Mouse (Mus musculus) neural tube, embryonic 14.5 days (tissue): ENCODE measurements at regions not wholly inside any gene's neighbourhood (a gene's known extent, or its start where the extent isn't known, plus 50 kb on each side); places are given as distances from the start of the nearest gene placed in this dataset.
A peak's percentile ranks its signal among the peaks of the same experiment; 100 is the strongest.

Experiments
- ATAC-seq: fragments of 200-750 bp; cut with Nextera tagmentation; 2 replicates; pipeline ENCODE4 v1.8.0; 2017; ENCODE audit warnings: low read depth, mild to moderate bottlenecking, moderate TSS enrichment, moderate library complexity
- H3K27ac ChIP-seq: fragments of 300-500 bp; sonication (generic); 2 replicates; pipeline ENCODE4 v1.5.1; 2014; ENCODE audit warnings: low read depth, mild to moderate bottlenecking, control low read depth, low read length, moderate library complexity, mixed read lengths
- H3K27me3 ChIP-seq: fragments of 300-500 bp; sonication (generic); 2 replicates; pipeline ENCODE4 v1.6.1; 2014; ENCODE audit warnings: low read length; ENCODE audit not compliant: control insufficient read depth, insufficient read depth
- H3K36me3 ChIP-seq: fragments of 300-500 bp; sonication (generic); 2 replicates; pipeline ENCODE4 v1.6.1; 2014; ENCODE audit warnings: low read length, mixed read lengths; ENCODE audit not compliant: control insufficient read depth, insufficient read depth
- H3K4me1 ChIP-seq: fragments of 300-500 bp; sonication (generic); 2 replicates; pipeline ENCODE4 v1.6.1; 2014; ENCODE audit warnings: low read length; ENCODE audit not compliant: control insufficient read depth, insufficient read depth
- H3K4me2 ChIP-seq: fragments of 300-500 bp; sonication (generic); 2 replicates; pipeline ENCODE4 v1.6.1; 2014; ENCODE audit warnings: mild to moderate bottlenecking, low read depth, low read length, control low read depth
- H3K4me3 ChIP-seq: fragments of 300-500 bp; sonication (generic); 2 replicates; pipeline ENCODE4 v1.5.1; 2014; ENCODE audit warnings: low read depth, low read length, control low read depth, mixed read lengths
- H3K9ac ChIP-seq: fragments of 300-500 bp; sonication (generic); replicated peaks from 2 replicates; pipeline ENCODE4 v1.6.1; 2014; ENCODE audit warnings: low read depth, mild to moderate bottlenecking, control low read depth, low read length, mixed read lengths
- H3K9me3 ChIP-seq: fragments of 300-500 bp; sonication (generic); 2 replicates; pipeline ENCODE4 v1.6.1; 2016; ENCODE audit warnings: low read length; ENCODE audit not compliant: control insufficient read depth
- WGBS: fragments of 180-500 bp; shearing (Covaris S2); extraction: QIAGEN DNeasy Blood & Tissue Kit; methylation state at CpG from one replicate; pipeline ENCODE4 v1.1.7; 2014; 5-methylcytosine and 5-hydroxymethylcytosine counted together

DNA sequence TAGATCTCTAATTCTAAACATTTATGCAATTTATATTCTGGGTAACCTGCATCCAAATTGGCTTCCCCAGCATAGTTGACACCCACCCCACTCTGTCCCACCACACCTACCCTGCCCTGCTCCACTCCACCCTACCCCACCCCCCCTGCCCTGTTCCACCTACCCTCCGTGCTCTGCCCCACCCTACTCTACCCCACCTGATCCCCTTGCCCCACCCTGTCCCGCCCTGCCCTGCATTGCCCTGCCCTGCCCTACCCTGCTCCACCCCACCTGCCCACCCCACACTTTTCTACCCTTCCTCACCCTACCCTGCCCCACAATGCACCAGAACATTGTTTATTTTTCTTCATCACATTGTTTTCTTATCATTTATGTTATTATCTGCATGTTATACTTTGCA lies 185.6 kb upstream of the Fam3c start:
- ATAC-seq, result no peak
- no peak overlapping the region for H3K27ac ChIP-seq
- no peaks in the 10 kb centered on the region for H3K9me3 ChIP-seq
- WGBS, result 75% methylated on average over 2 of the region's 2 CpGs
- no peak overlapping the region for H3K9ac ChIP-seq
- no peaks in the 10 kb centered on the region for H3K36me3 ChIP-seq
- H3K4me2 ChIP-seq, result no peak overlapping the region
- no peaks in the 10 kb centered on the region for H3K4me1 ChIP-seq
- H3K4me3 ChIP-seq, result no peak overlapping the region
- no peaks in the 10 kb centered on the region for H3K27me3 ChIP-seq

GRCm38 (mm10) chr6:22538254-22538653 lies 182.2 kb upstream of the Fam3c start:
- H3K27me3 ChIP-seq, result no peaks in the 10 kb centered on the region
- no peak for ATAC-seq
- no peaks in the 10 kb centered on the region for H3K9me3 ChIP-seq
- H3K4me1 ChIP-seq, result no peaks in the 10 kb centered on the region
- H3K4me2 ChIP-seq, result no peak overlapping the region
- H3K36me3 ChIP-seq, result no peaks in the 10 kb centered on the region
- H3K4me3 ChIP-seq, result no peak overlapping the region
- H3K9ac ChIP-seq, result no peak overlapping the region
- no peak overlapping the region for H3K27ac ChIP-seq
- 96% methylated on average over 4 of the region's 4 CpGs for WGBS

DNA sequence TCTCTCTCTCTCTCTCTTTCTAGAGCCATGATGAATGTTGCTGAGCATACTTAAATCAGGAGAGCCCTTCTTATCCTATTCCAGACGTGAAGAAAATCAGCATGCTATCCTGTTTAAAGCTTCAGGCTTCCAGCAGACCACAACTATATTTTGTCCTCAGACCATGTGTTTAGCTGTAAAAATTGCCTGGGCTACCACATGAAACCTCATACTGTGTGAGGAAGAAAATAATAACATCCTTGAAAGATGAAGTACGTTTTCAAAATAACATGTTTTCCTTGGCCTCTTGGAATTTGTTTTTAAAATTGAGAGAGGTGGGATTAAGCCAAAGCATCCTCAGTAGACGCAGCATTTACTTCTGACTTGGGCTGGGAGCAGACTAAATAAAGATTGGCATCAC lies 168.3 kb upstream of the Fam3c start:
- H3K4me1 ChIP-seq, result no peaks in the 10 kb centered on the region
- no peaks in the 10 kb centered on the region for H3K36me3 ChIP-seq
- H3K4me2 ChIP-seq, result no peak overlapping the region
- no peak overlapping the region for H3K4me3 ChIP-seq
- no peaks in the 10 kb centered on the region for H3K9me3 ChIP-seq
- ATAC-seq, result no peak
- H3K27ac ChIP-seq, result no peak overlapping the region
- no peaks in the 10 kb centered on the region for H3K27me3 ChIP-seq
- 77% methylated on average over 3 of the region's 3 CpGs for WGBS
- no peak overlapping the region for H3K9ac ChIP-seq

DNA sequence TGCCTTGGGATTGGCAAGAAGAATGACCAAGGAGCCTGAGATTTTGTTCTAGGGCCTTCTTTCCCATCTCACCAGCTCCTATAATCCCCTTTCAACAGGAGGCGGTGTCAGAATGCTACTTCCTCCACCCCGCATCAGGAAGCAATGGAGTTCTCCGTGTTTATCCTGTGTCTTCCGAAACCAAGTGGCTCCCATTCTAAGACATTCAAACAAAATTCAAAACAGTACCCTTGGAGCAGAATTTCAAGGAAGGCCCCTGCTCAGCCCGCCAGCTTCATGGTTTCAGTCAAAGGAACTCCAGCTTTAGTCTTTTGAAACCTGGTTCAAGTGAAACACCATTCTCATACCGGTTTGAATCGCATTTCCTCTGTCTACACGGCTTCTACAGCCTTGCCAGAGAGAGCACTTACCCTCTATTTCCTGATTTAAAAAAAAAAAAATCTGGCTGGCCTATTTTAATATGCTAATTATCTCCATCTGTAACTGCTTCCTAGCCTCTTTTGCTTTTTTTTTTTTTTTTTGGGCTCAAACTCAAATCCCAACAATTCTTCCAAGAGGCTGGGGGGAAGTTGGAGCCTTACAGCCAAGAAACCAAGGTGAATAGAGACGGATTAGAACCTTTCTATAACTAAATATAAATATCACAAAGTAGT lies 167.7 kb upstream of the Fam3c start:
- Histone ChIP-seq H3K4me3 (no peak overlapping the region), H3K4me2 (no peak overlapping the region), H3K27ac (no peak overlapping the region), H3K36me3 (no peaks in the 10 kb centered on the region), H3K27me3 (no peaks in the 10 kb centered on the region), H3K9me3 (no peaks in the 10 kb centered on the region), H3K9ac (no peak overlapping the region), H3K4me1 (no peaks in the 10 kb centered on the region)
- no peak for ATAC-seq
- WGBS, result 90% methylated on average over 9 of the region's 9 CpGs

GRCm38 (mm10) chr6:22506871-22507270 lies 150.8 kb upstream of the Fam3c start:
- Histone ChIP-seq H3K4me3 (no peak overlapping the region), H3K4me2 (no peak overlapping the region), H3K36me3 (no peaks in the 10 kb centered on the region), H3K27me3 (no peaks in the 10 kb centered on the region), H3K9me3 (no peaks in the 10 kb centered on the region), H3K4me1 (no peaks in the 10 kb centered on the region), H3K9ac (no peak overlapping the region), H3K27ac (no peak overlapping the region)
- WGBS, result 94% methylated on average over 1 of the region's 1 CpGs
- no peak for ATAC-seq

- WGBS, result 79% methylated on average over 9 of the region's 9 CpGs
- Histone ChIP-seq H3K4me3 (no peak overlapping the region), H3K36me3 (no peaks in the 10 kb centered on the region), H3K27ac (no peak overlapping the region), H3K9me3 (no peaks in the 10 kb centered on the region), H3K4me2 (no peak overlapping the region), H3K4me1 (no peaks in the 10 kb centered on the region), H3K27me3 (no peaks in the 10 kb centered on the region), H3K9ac (no peak overlapping the region)
- no peak for ATAC-seq
Measured at GRCm38 (mm10) chr6:22497306-22497705, 141.3 kb upstream of the Fam3c start.

DNA sequence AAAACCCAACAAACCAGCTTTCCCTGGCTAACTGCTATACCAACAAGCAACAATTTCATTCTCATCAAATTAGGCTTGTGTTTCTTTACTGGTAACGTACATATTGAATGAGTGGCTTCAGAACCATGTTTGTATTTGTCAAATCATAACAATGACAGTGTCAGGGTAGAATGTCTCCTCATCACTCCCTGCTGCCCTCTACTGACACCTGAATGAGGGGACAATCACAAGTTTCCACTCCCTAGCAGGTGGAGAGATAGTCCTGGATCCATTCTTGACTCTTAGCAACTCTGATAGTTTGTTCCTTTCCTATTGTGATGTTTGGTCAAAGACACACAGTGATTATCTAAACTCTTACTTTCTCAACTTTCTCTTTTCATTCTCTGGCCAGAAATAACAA lies 140.4 kb upstream of the Fam3c start:
- Histone ChIP-seq H3K27ac (no peak overlapping the region), H3K27me3 (no peaks in the 10 kb centered on the region), H3K9me3 (no peaks in the 10 kb centered on the region), H3K36me3 (no peaks in the 10 kb centered on the region), H3K4me1 (no peaks in the 10 kb centered on the region), H3K4me2 (no peak overlapping the region), H3K4me3 (no peak overlapping the region), H3K9ac (no peak overlapping the region)
- 79% methylated on average over 1 of the region's 1 CpGs for WGBS
- ATAC-seq, result no peak

GRCm38 (mm10) chr6:22493632-22494260 lies 137.7 kb upstream of the Fam3c start:
- Histone ChIP-seq H3K36me3 (no peaks in the 10 kb centered on the region), H3K4me3 (no peak overlapping the region), H3K9me3 (no peaks in the 10 kb centered on the region), H3K4me1 (no peaks in the 10 kb centered on the region), H3K9ac (no peak overlapping the region), H3K27ac (no peak overlapping the region), H3K27me3 (no peaks in the 10 kb centered on the region), H3K4me2 (no peak overlapping the region)
- WGBS, result 42% methylated on average over 11 of the region's 11 CpGs
- ATAC-seq, result peak; percentile 69; the same call in 1 of the 2 replicates

DNA sequence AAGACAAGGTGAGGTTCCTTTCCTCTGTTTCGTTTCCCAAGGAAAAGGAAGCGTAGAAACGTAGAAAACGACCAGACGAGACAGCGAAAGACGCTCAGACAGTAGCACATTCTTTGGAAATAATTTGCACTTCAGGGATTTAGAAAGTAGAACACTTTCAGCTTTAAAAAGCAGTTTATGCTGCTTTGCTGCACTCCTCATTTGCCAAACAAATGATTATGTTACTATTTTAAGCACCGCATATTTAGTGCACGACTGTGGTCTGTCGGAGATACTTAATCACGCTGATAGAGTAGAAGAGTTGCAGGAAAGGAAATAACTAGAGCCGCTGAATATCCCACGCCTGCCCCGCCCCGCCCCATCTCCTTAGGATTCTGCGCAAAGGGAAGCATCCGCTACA lies 136.9 kb upstream of the Fam3c start:
- Histone ChIP-seq H3K9me3 (no peaks in the 10 kb centered on the region), H3K27me3 (no peaks in the 10 kb centered on the region), H3K9ac (no peak overlapping the region), H3K4me2 (no peak overlapping the region), H3K4me1 (no peaks in the 10 kb centered on the region), H3K36me3 (no peaks in the 10 kb centered on the region), H3K4me3 (no peak overlapping the region), H3K27ac (no peak overlapping the region)
- no peak for ATAC-seq
- 91% methylated on average over 17 of the region's 17 CpGs for WGBS
